Mouse (Mus musculus): ENCODE measurements at regions not wholly inside any gene's neighbourhood (a gene's known extent, or its start where the extent isn't known, plus 50 kb on each side); places are given as distances from the start of the nearest gene placed in this dataset.

DNA sequence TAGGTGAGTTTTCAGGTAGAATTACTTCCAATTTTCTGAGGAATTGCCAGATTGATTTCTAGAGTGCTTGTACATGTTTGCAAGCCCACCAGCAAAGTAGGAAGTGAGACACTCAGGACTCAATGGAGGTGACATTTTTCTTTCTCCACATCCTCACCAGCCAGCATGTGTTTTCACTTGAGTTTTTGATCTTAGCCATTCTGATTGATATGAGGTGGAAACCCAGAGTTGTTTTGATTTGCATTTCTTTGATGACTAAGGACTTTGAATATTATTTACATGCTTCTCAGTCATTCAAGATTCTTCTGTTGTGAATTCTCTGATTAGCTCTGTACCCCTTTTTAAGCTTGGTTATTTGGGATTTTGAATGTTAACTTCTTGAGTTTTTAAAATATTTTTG is 2650.2 kb downstream of the Gm37988 start:
- no peak overlapping the region for H3K4me3 ChIP-seq (ENCODE audit: low read depth, low read length)
- H3K27me3 ChIP-seq (ENCODE audit: control insufficient read depth, insufficient read depth, low read length), result no peaks in the 10 kb centered on the region
- no peak overlapping the region for H3K4me2 ChIP-seq (ENCODE audit: low read depth, low read length)
- no peak for ATAC-seq (ENCODE audit: insufficient read depth, low read depth)
- H3K27ac ChIP-seq (ENCODE audit: low read depth), result no peak overlapping the region
- TF ChIP-seq EP300 (IDR thresholded peaks at IDR 0.05; ENCODE audit: low read depth) (no peak), CTCF (IDR thresholded peaks at IDR 0.05; ENCODE audit: low read depth) (no peak)
- no peak overlapping the region for H3K9ac ChIP-seq (replicated peaks; ENCODE audit: low read depth, low read length)
- no peaks in the 10 kb centered on the region for H3K36me3 ChIP-seq (replicated peaks; ENCODE audit: control insufficient read depth, insufficient read depth, low read length)
- DNase-seq (ENCODE audit: low spot score), result no peak
- H3K9me3 ChIP-seq (replicated peaks; ENCODE audit: control insufficient read depth, low read length), result no peaks in the 10 kb centered on the region
- H3K4me1 ChIP-seq (ENCODE audit: control insufficient read depth, insufficient read depth), result no peaks in the 10 kb centered on the region

- H3K27ac ChIP-seq (ENCODE audit: low read depth), result no peak overlapping the region
- H3K27me3 ChIP-seq (ENCODE audit: control insufficient read depth, insufficient read depth, low read length), result no peaks in the 10 kb centered on the region
- DNase-seq (ENCODE audit: low spot score), result no peak
- H3K4me1 ChIP-seq (ENCODE audit: control insufficient read depth, insufficient read depth), result no peaks in the 10 kb centered on the region
- no peak overlapping the region for H3K4me3 ChIP-seq (ENCODE audit: low read depth, low read length)
- TF ChIP-seq CTCF (IDR thresholded peaks at IDR 0.05; ENCODE audit: low read depth) (no peak), EP300 (IDR thresholded peaks at IDR 0.05; ENCODE audit: low read depth) (no peak)
- H3K4me2 ChIP-seq (ENCODE audit: low read depth, low read length), result no peak overlapping the region
- no peaks in the 10 kb centered on the region for H3K9me3 ChIP-seq (replicated peaks; ENCODE audit: control insufficient read depth, low read length)
- 91% methylated on average over 1 of the region's 1 CpGs for WGBS
- H3K9ac ChIP-seq (replicated peaks; ENCODE audit: low read depth, low read length), result no peak overlapping the region
- no peaks in the 10 kb centered on the region for H3K36me3 ChIP-seq (replicated peaks; ENCODE audit: control insufficient read depth, insufficient read depth, low read length)
- ATAC-seq (ENCODE audit: insufficient read depth, low read depth), result no peak
These were observed 2686.4 kb downstream of the Gm37988 start for GRCm38 (mm10) chr1:7494096-7494495.

DNA sequence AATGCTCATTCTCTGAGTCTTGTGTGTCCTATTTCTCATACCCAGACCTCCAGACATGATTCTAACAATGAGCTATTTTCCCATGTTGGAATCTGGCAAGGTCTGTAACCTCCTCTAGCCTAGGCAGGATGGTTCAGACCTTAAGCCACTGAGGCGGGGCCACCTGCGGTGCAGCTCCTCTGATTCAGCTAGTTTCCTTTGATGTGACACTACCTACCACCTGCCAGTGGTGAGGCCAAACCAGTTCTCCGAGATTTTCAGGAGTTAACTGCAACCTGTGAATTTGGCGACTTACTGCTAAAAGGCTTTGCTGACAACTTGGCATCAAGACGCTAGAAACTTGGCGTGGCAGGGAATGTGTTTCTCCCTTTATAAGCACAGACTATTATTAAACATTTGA is 2691.3 kb downstream of the Gm37988 start:
- no peaks in the 10 kb centered on the region for H3K36me3 ChIP-seq (replicated peaks; ENCODE audit: control insufficient read depth, insufficient read depth, low read length)
- ATAC-seq (ENCODE audit: insufficient read depth, low read depth) (no peak), DNase-seq (ENCODE audit: low spot score) (no peak)
- no peak overlapping the region for H3K4me2 ChIP-seq (ENCODE audit: low read depth, low read length)
- no peak overlapping the region for H3K27ac ChIP-seq (ENCODE audit: low read depth)
- no peaks in the 10 kb centered on the region for H3K27me3 ChIP-seq (ENCODE audit: control insufficient read depth, insufficient read depth, low read length)
- TF ChIP-seq EP300 (IDR thresholded peaks at IDR 0.05; ENCODE audit: low read depth), result no peak
- TF ChIP-seq CTCF (IDR thresholded peaks at IDR 0.05; ENCODE audit: low read depth), result no peak
- no peak overlapping the region for H3K9ac ChIP-seq (replicated peaks; ENCODE audit: low read depth, low read length)
- H3K4me1 ChIP-seq (ENCODE audit: control insufficient read depth, insufficient read depth), result no peaks in the 10 kb centered on the region
- WGBS, result 62% methylated on average over 6 of the region's 6 CpGs
- H3K4me3 ChIP-seq (ENCODE audit: low read depth, low read length), result no peak overlapping the region
- H3K9me3 ChIP-seq (replicated peaks; ENCODE audit: control insufficient read depth, low read length), result no peaks in the 10 kb centered on the region

GRCm38 (mm10) chr1:7502363-7502762 is 2694.7 kb downstream of the Gm37988 start:
- TF ChIP-seq EP300 (IDR thresholded peaks at IDR 0.05; ENCODE audit: low read depth), result no peak
- Histone ChIP-seq H3K4me2 (ENCODE audit: low read depth, low read length) (no peak overlapping the region), H3K9ac (replicated peaks; ENCODE audit: low read depth, low read length) (no peak overlapping the region), H3K4me1 (ENCODE audit: control insufficient read depth, insufficient read depth) (no peaks in the 10 kb centered on the region), H3K4me3 (ENCODE audit: low read depth, low read length) (no peak overlapping the region), H3K36me3 (replicated peaks; ENCODE audit: control insufficient read depth, insufficient read depth, low read length) (no peaks in the 10 kb centered on the region), H3K27me3 (ENCODE audit: control insufficient read depth, insufficient read depth, low read length) (no peaks in the 10 kb centered on the region), H3K9me3 (replicated peaks; ENCODE audit: control insufficient read depth, low read length) (no peaks in the 10 kb centered on the region), H3K27ac (ENCODE audit: low read depth) (no peak overlapping the region)
- DNase-seq (ENCODE audit: low spot score), result no peak
- no peak for ATAC-seq (ENCODE audit: insufficient read depth, low read depth)
- WGBS, result 74% methylated on average over 2 of the region's 2 CpGs

DNA sequence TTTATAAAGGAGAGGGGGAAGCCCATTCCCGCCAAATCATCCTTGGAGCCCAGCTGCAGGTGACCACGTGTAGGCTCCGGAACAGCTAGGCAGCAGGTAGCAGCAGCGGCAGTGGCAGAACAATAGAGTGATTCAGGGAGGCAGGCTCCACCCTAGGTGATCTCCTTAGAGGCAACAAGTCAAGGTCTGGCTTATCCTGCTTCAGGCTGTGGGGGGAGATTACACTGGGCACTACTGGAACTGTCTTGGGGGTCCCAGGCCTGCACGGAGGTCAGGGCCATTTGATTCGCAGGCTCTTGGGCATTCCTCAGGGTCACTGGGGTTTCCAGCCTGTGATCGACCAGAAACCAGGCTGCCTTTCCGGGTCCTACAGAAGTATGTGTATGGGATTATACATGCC is 2711.1 kb downstream of the Gm37988 start:
- Histone ChIP-seq H3K36me3 (replicated peaks; ENCODE audit: control insufficient read depth, insufficient read depth, low read length) (no peaks in the 10 kb centered on the region), H3K4me3 (ENCODE audit: low read depth, low read length) (no peak overlapping the region), H3K27ac (ENCODE audit: low read depth) (no peak overlapping the region), H3K9ac (replicated peaks; ENCODE audit: low read depth, low read length) (no peak overlapping the region), H3K4me1 (ENCODE audit: control insufficient read depth, insufficient read depth) (no peaks in the 10 kb centered on the region), H3K4me2 (ENCODE audit: low read depth, low read length) (no peak overlapping the region), H3K27me3 (ENCODE audit: control insufficient read depth, insufficient read depth, low read length) (no peaks in the 10 kb centered on the region), H3K9me3 (replicated peaks; ENCODE audit: control insufficient read depth, low read length) (no peaks in the 10 kb centered on the region)
- no peak for DNase-seq (ENCODE audit: low spot score)
- WGBS, result 74% methylated on average over 8 of the region's 8 CpGs
- TF ChIP-seq CTCF (IDR thresholded peaks at IDR 0.05; ENCODE audit: low read depth) (no peak), EP300 (IDR thresholded peaks at IDR 0.05; ENCODE audit: low read depth) (no peak)
- no peak for ATAC-seq (ENCODE audit: insufficient read depth, low read depth)

DNA sequence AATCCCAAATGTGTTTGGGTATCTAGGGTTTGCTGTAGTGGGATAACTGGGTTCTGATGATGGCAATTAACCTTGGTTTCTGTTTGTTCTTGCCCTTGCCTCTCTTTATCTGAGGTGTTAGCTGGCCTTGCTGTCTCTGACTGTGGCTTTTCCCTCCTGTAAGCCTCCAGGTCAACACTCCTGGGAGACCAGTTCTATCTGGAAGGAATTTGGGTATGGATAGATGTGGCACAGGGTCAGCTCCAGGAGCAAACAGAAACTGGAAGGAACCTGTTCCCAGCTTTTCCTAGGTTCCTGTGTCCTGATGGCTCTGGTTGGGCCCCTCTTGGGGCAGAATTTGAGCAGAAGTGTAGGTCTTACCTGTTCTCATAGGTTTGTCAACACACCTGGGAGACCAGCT is 2725.8 kb downstream of the Gm37988 start:
- no peaks in the 10 kb centered on the region for H3K9me3 ChIP-seq (replicated peaks; ENCODE audit: control insufficient read depth, low read length)
- TF ChIP-seq CTCF (IDR thresholded peaks at IDR 0.05; ENCODE audit: low read depth) (no peak), EP300 (IDR thresholded peaks at IDR 0.05; ENCODE audit: low read depth) (no peak)
- no peak overlapping the region for H3K4me3 ChIP-seq (ENCODE audit: low read depth, low read length)
- H3K4me1 ChIP-seq (ENCODE audit: control insufficient read depth, insufficient read depth), result no peaks in the 10 kb centered on the region
- H3K36me3 ChIP-seq (replicated peaks; ENCODE audit: control insufficient read depth, insufficient read depth, low read length), result no peaks in the 10 kb centered on the region
- H3K27ac ChIP-seq (ENCODE audit: low read depth), result no peak overlapping the region
- H3K27me3 ChIP-seq (ENCODE audit: control insufficient read depth, insufficient read depth, low read length), result no peaks in the 10 kb centered on the region
- H3K9ac ChIP-seq (replicated peaks; ENCODE audit: low read depth, low read length), result no peak overlapping the region
- ATAC-seq (ENCODE audit: insufficient read depth, low read depth) (no peak), DNase-seq (ENCODE audit: low spot score) (no peak)
- no peak overlapping the region for H3K4me2 ChIP-seq (ENCODE audit: low read depth, low read length)
